Mouse (Mus musculus): Measurements from ENCODE around the gene Aagab. TPM values are rescaled to one million over a fixed set of nuclear protein-coding genes. Genes with fewer than 3 reads are reported as not detected.
A peak's percentile ranks its signal among the peaks of the same experiment; 100 is the strongest.

Gene Aagab
- polyA plus RNA-seq, 1 experiment from 2014 or later, result 27.8 TPM

DNA sequence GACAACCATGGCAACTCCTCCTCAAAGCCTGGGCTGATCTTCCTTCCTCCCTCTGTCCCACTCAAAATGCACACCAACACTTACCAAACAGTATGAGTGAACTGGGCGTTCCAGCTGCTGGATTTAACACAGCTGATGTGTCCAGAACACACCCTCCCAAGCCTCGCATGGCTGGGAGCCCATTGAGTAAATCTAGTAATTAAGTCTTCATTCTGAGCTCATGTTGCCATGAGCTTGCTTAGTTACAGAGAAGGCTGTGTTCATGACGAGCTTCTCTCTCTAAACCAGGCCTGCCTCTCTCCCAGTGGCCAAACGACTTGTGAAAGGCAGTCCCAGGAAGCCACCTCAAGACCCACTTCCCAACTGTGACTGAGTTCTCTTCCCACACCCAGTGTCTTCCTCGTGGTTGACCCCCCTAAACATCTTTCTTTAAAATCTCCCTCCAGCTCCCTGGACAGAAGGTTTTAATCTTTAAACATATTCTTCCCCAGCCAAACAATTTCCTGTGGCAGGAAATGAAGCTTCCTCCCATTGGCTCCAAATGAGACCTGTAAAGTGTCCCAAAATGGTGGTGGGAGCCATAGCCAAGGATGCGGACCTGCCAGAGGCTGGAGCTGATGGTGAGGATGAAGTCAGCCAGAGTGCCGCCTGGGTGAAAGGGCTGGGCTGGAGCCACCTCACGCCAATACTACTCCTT lies 70.5 kb downstream of the Aagab start:
- Histone ChIP-seq H3K27me3 (ENCODE audit: insufficient read depth, poor library complexity, severe bottlenecking) (no peaks in the 10 kb centered on the region), H3K36me3 (peaks cover 9% of the 10 kb centered on the region; the same call in 1 of the 2 replicates), H3K9me3 (no peaks in the 10 kb centered on the region), H3K27ac (peak overlapping the region; percentile 37), H3K4me1 (peaks cover 77% of the 10 kb centered on the region), H3K4me3 (no peak overlapping the region)
- DNase-seq (ENCODE audit: low spot score), result no peak
- 68% methylated on average over 8 of the region's 8 CpGs for WGBS

DNA sequence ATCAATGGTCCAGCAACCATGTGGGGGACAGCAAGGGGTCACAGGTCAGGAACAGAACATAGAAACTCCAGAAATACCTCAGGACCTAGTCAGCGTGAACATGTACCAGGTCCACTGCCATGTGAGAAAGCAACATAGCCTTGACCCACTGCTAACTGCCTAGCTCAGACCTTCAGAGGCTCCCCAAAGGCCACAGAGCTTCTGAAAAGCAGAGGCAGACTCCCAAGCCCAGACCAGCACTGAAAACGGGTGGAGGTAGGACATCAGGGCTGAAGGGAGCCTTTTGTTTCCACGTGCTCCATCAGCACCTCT lies 71.0 kb downstream of the Aagab start:
- Histone ChIP-seq H3K4me3 (no peak overlapping the region), H3K9me3 (no peaks in the 10 kb centered on the region), H3K36me3 (peaks cover 7% of the 10 kb centered on the region; the same call in 1 of the 2 replicates), H3K27me3 (ENCODE audit: insufficient read depth, poor library complexity, severe bottlenecking) (no peaks in the 10 kb centered on the region), H3K4me1 (peaks cover 77% of the 10 kb centered on the region), H3K27ac (peak overlapping the region; percentile 37)
- WGBS, result 57% methylated on average over 3 of the region's 3 CpGs
- no peak for DNase-seq (ENCODE audit: low spot score)

DNA sequence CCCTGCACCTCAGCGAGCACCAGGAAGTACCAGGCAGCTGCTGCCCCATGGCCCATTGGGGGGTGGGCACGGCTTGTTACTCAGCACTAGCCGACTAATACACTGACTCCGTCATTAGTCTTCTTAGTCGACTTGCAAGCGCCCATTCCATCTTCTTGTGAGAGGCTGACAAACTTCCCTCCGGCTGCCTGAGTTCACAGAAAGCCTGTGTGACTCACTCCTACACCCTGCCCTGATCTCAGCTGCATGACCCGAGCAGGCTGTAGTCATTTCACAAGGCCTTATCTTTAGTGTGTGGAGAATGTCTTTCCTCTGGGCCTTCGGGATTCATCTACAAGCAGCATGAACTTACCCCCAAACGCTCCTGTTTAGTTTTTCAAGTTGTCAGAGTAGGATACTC lies 72.2 kb downstream of the Aagab start:
- WGBS, result 66% methylated on average over 10 of the region's 10 CpGs
- peaks cover 76% of the 10 kb centered on the region for H3K4me1 ChIP-seq
- H3K27me3 ChIP-seq (ENCODE audit: insufficient read depth, poor library complexity, severe bottlenecking), result no peaks in the 10 kb centered on the region
- H3K9me3 ChIP-seq, result no peaks in the 10 kb centered on the region
- no peak for DNase-seq (ENCODE audit: low spot score)
- peaks cover 7% of the 10 kb centered on the region; the same call in 1 of the 2 replicates for H3K36me3 ChIP-seq
- H3K27ac ChIP-seq, result no peak overlapping the region; the same call in 1 of the 2 replicates
- H3K4me3 ChIP-seq, result no peak overlapping the region

DNA sequence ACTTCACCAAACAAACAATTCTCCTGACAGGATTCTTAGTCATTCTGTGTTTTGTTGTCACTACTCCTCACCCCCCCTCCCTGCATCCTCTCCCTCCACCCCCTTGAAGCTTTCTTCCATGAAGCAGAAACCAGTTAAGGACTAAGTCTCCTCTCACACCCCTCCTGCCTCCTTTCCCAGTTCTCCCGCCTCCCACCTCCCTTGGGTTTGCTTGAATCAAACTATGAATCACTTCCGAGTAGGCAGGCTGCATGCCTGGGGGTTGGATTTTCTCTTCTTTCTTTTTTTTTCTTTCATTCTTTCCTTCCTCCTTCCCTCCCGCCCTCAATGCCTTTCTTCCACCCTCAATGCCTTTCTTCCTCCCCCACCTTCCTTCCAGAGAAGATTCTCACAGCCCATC lies 75.2 kb downstream of the Aagab start:
- no peaks in the 10 kb centered on the region for H3K9me3 ChIP-seq
- H3K27ac ChIP-seq, result peak overlapping the region; percentile 47; the same call in 1 of the 2 replicates
- H3K27me3 ChIP-seq (ENCODE audit: insufficient read depth, poor library complexity, severe bottlenecking), result no peaks in the 10 kb centered on the region

DNA sequence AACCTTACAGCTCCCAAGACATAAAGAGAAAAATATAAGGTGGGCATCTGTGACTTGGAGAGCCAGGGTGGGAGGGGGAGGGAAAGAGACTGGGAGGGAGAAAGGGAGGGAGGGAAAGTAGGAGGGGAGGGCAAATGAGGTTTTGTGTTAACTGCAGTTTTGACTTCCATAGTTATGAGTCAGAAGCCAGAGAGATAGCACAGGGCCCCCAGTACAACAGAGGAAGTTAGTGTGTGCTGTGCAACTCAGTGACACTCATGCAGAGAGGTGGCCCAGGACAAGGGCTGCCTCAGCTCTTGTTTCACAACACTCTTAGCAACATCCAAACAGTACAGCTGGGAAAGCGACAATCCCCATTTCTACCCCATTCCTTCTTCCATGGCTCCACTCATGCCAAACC lies 75.6 kb downstream of the Aagab start:
- peaks cover 79% of the 10 kb centered on the region for H3K4me1 ChIP-seq
- no peak overlapping the region for H3K4me3 ChIP-seq
- 86% methylated on average over 1 of the region's 1 CpGs for WGBS
- H3K27me3 ChIP-seq (ENCODE audit: insufficient read depth, poor library complexity, severe bottlenecking), result no peaks in the 10 kb centered on the region
- peak overlapping the region; percentile 47; the same call in 1 of the 2 replicates for H3K27ac ChIP-seq
- no peaks in the 10 kb centered on the region for H3K36me3 ChIP-seq
- DNase-seq (ENCODE audit: low spot score), result no peak
- no peaks in the 10 kb centered on the region for H3K9me3 ChIP-seq

More for the DNA sequence above, 75.2 kb downstream of the Aagab start:
- H3K36me3 ChIP-seq, result no peaks in the 10 kb centered on the region
- WGBS, result 47% methylated on average over 3 of the region's 3 CpGs
- H3K4me3 ChIP-seq, result no peak overlapping the region
- H3K4me1 ChIP-seq, result peaks cover 79% of the 10 kb centered on the region
- no peak for DNase-seq (ENCODE audit: low spot score)

DNA sequence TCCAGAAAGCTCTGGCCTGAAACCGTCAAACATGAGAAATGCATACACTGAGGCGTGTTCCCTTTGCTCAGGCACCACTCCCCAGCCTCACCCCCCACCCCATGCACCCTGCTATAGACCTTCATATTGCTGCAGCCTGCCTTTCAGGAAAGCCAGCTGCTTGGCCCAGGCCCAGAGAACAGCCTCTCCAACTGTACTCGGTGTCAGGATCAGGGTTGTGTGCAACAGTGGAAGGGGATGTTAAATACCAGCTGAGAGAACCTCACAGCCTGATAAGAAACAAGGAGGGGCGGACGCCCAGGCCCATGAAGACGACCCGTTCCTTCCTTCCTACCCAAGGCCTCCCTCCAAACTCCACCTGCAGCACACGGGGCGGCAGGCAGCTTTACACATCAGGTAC lies 79.8 kb downstream of the Aagab start:
- Histone ChIP-seq H3K27ac (peak overlapping the region; percentile 31; the same call in 1 of the 2 replicates), H3K27me3 (ENCODE audit: insufficient read depth, poor library complexity, severe bottlenecking) (no peaks in the 10 kb centered on the region), H3K4me3 (no peak overlapping the region), H3K9me3 (no peaks in the 10 kb centered on the region), H3K36me3 (peaks cover 14% of the 10 kb centered on the region; the same call in 1 of the 2 replicates), H3K4me1 (peaks cover 71% of the 10 kb centered on the region)
- WGBS, result 55% methylated on average over 9 of the region's 9 CpGs
- no peak for DNase-seq (ENCODE audit: low spot score)

DNA sequence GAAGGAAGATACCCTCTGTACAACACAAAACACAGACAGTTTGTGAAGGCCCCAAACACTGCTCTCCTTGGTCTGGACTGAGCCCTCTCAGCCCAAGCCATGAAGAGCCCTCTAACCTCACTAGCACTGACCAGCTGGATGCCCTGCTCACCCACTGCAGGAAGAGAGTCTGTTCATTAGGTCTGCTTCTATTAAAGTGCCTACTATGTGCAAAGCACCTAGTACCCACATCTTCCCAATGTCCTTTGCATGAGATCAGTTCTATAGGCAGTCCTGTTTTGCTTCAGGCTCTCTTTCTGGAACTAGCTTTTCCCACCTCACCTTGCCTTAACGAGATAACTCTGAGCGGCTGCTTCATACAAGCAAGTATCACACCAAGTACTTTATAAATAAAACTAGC lies 80.5 kb downstream of the Aagab start:
- Histone ChIP-seq H3K27me3 (ENCODE audit: insufficient read depth, poor library complexity, severe bottlenecking) (no peaks in the 10 kb centered on the region), H3K4me3 (no peak overlapping the region), H3K27ac (no peak overlapping the region), H3K4me1 (peaks cover 64% of the 10 kb centered on the region), H3K9me3 (no peaks in the 10 kb centered on the region), H3K36me3 (peaks cover 14% of the 10 kb centered on the region; the same call in 1 of the 2 replicates)
- WGBS, result 84% methylated on average over 2 of the region's 2 CpGs
- no peak for DNase-seq (ENCODE audit: low spot score)

DNA sequence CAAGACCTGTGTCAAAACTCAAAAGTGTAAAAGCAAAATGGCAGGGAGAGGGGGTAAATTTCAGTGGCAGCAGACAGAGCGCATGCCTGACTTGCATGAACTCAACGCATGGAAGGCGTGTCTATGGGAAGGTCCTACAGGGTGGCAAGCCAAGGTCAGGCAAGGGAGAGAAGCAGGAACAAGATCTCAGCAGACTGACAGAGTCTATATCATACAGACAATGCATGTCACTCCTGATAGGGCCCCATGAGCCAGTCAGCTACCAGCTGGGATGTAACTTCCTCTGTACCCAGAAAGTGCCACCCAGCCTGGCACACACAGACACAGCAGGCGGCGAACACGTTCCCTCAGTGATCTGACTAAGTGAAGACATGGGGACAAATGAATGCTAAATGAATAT lies 81.8 kb downstream of the Aagab start:
- no peaks in the 10 kb centered on the region for H3K9me3 ChIP-seq
- H3K36me3 ChIP-seq, result peaks cover 21% of the 10 kb centered on the region
- H3K27me3 ChIP-seq (ENCODE audit: insufficient read depth, poor library complexity, severe bottlenecking), result no peaks in the 10 kb centered on the region
- H3K4me1 ChIP-seq, result peaks cover 51% of the 10 kb centered on the region
- no peak overlapping the region for H3K27ac ChIP-seq
- WGBS, result 92% methylated on average over 6 of the region's 6 CpGs
- no peak for DNase-seq (ENCODE audit: low spot score)
- H3K4me3 ChIP-seq, result no peak overlapping the region

DNA sequence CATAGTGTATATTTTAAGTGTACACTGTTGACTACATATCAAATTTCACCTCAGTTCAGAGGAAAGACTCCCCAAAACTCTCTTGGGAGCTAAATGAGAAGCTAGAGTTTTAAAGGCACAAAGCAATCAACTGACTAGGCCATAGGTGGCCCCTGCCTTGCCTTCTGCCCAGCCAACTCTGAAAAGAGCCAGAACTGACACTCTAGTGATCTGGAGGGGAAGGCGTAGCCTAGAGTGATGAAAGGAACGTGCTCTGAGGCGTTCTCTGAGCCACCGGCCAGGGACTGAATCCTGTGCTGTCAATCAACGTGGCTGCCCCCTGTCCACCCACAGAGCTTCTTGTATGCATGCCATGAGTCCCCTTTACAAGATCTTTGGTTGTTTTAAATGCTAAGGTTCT lies 82.9 kb downstream of the Aagab start:
- H3K4me1 ChIP-seq, result peaks cover 48% of the 10 kb centered on the region
- no peaks in the 10 kb centered on the region for H3K9me3 ChIP-seq
- H3K27ac ChIP-seq, result no peak overlapping the region
- 30% methylated on average over 5 of the region's 5 CpGs for WGBS
- H3K36me3 ChIP-seq, result peaks cover 26% of the 10 kb centered on the region
- no peaks in the 10 kb centered on the region for H3K27me3 ChIP-seq (ENCODE audit: insufficient read depth, poor library complexity, severe bottlenecking)
- DNase-seq (ENCODE audit: low spot score), result no peak
- no peak overlapping the region for H3K4me3 ChIP-seq

DNA sequence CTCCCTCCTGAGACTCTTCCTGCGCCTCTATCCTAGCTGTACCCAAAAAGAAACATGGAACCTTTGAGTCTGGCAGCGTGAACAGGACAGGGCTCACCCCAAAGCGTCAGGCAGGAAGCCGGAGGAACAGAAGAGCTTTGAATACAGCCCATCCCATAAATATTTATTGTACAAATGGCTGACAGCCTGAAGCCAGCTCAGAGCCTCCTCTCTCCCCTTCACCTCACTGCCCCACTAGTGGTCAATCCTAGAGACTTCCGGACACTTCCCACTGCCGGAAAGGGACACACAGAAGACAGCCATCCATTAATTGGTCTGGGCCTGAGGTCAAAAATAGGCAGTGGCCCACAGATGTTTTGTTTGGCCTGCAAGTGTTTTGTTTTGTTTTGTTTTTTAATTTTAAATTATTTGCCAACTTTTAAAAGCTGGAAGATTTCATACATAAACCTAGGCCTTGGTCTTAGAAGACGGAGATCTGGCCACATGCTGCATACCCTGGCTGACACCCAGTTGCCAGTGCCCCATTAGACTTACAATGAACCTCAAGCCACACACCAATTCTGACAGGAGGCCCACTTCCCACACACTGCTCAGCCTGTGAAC lies 85.1 kb downstream of the Aagab start:
- Histone ChIP-seq H3K27me3 (ENCODE audit: insufficient read depth, poor library complexity, severe bottlenecking) (no peaks in the 10 kb centered on the region), H3K36me3 (peaks cover 29% of the 10 kb centered on the region), H3K4me1 (peaks cover 44% of the 10 kb centered on the region), H3K9me3 (no peaks in the 10 kb centered on the region), H3K4me3 (no peak overlapping the region), H3K27ac (peak overlapping the region; percentile 56; the same call in 1 of the 2 replicates)
- 86% methylated on average over 7 of the region's 7 CpGs for WGBS
- DNase-seq (ENCODE audit: low spot score), result no peak

DNA sequence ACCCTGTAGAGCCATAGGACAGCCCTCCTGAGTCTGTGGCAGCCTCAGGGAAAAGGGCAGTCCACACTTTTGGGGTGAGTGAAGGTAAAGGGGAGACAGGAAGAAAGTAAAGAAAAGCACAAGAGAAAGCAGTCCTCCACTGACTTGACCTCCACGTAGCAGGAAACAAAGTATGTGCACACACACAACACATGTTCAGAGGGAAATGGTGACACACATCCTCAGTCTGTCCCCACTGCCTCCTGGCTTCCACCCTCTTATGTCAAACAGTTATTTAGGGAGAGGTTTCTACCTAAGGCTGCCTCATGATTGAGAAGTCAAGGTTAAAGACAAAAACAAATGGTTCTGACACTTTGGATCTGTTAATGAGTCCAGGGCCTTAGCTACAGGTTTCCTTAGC lies 88.1 kb downstream of the Aagab start:
- peaks cover 26% of the 10 kb centered on the region for H3K36me3 ChIP-seq
- peaks cover 17% of the 10 kb centered on the region for H3K4me1 ChIP-seq
- no peak for DNase-seq (ENCODE audit: low spot score)
- whole genome bisulfite sequencing, result 78% methylated on average over 1 of the region's 1 CpGs
- no peaks in the 10 kb centered on the region for H3K9me3 ChIP-seq
- H3K4me3 ChIP-seq, result no peak overlapping the region
- no peaks in the 10 kb centered on the region for H3K27me3 ChIP-seq (ENCODE audit: insufficient read depth, poor library complexity, severe bottlenecking)
- no peak overlapping the region for H3K27ac ChIP-seq

DNA sequence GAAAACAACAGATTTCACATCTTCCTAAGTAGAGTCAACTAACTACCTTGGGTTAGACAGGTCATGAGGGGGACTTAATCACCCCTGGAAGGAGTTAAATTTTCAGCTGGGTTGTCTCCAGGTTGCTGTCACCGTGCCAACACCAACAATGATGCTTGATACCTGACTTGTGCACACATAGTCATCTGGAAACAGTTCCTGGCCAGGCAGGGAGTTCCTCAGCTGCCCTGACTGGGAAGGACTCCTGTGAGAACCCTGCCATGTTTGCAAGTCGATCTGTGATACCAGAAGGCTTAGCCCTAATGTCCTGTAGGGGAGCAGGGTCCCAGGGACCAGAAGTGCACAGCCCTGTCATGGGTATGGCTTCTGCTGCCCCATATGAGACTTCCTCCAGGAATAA lies 89.5 kb downstream of the Aagab start:
- H3K27me3 ChIP-seq (ENCODE audit: insufficient read depth, poor library complexity, severe bottlenecking), result no peaks in the 10 kb centered on the region
- H3K36me3 ChIP-seq, result peaks cover 14% of the 10 kb centered on the region
- DNase-seq (ENCODE audit: low spot score), result no peak
- H3K4me3 ChIP-seq, result no peak overlapping the region
- WGBS, result 70% methylated on average over 2 of the region's 2 CpGs
- H3K4me1 ChIP-seq, result peaks cover 19% of the 10 kb centered on the region
- 0 out of 2 replicates have a peak overlapping the region, but pooled peaks have one; percentile 2 for H3K27ac ChIP-seq
- no peaks in the 10 kb centered on the region for H3K9me3 ChIP-seq

Measured in heart, embryonic 10.5 days (tissue).